Mouse (Mus musculus) embryonic stem cell, embryonic (primary cell): ENCODE results near the gene Gm21974.

Experiments used
- CTCF ChIA-PET, 4 experiments: fragments of 300-600 bp in 2 of 4; fragments of 350-600 bp in 2 of 4; sonication (Branson Sonifier 250); formaldehyde crosslinking; loops; one replicate each; lab custom pipeline; 2022; ENCODE audit warnings: inconsistent platforms in 2 of 4; lab: Charles Lee
- POLR2A ChIA-PET, 4 experiments: fragments of 300-600 bp in 2 of 4; fragments of 350-600 bp in 2 of 4; sonication (Branson Sonifier 250); formaldehyde crosslinking; loops; one replicate each; lab custom pipeline; 2022; ENCODE audit warnings: antibody characterized with exemption in 4 of 4, inconsistent platforms in 1 of 4; lab: Charles Lee

The Gm21974 gene

GRCm38 (mm10) chr7:127841340-127842000, 53.8 kb downstream of the Gm21974 start:
- POLR2A ChIA-PET: interaction anchor here in 3 of 4 experiments (0.5 to 3.5 kb wide), 73 partner anchors 8 to 496 kb away, joined by 3 to 16 read pairs (median 4); partner anchors contain the start of genes Fus (in 2 of the 3), Kat8 (in 2 of the 3), Setd1a (in 2 of the 3) and Zfp646 (in 2 of the 3)
- CTCF ChIA-PET: interaction anchor here (0.5 to 2.2 kb wide), 16 partner anchors 11 to 253 kb away, joined by 3 to 14 read pairs (median 4); partner anchors contain the start of genes Bcl7c (in 1 of the 4), Ccdc189 (in 1 of the 4), Hsd3b7 (in 1 of the 4) and Rnf40 (in 1 of the 4)

- CTCF ChIA-PET: interaction anchor here in 3 of 4 experiments (0.6 to 2.2 kb wide), 16 partner anchors 10 to 253 kb away, joined by 3 to 14 read pairs (median 4); partner anchors contain the start of genes Ccdc189 (in 1 of the 3), Hsd3b7 (in 1 of the 3), Rnf40 (in 1 of the 3) and Zfp646 (in 1 of the 3)
- POLR2A ChIA-PET: interaction anchor here in 3 of 4 experiments (0.5 to 3.5 kb wide), 70 partner anchors 8 to 495 kb away, joined by 3 to 16 read pairs (median 4); partner anchors contain the start of genes Zfp646 (in 3 of the 3), Fus (in 2 of the 3), Kat8 (in 2 of the 3) and Setd1a (in 2 of the 3)
Observed at GRCm38 (mm10) chr7:127840886-127841285, 54.4 kb downstream of the Gm21974 start.

GRCm38 (mm10) chr7:127840031-127840430, 55.2 kb downstream of the Gm21974 start:
- POLR2A ChIA-PET: interaction anchor here in 3 of 4 experiments (0.6 to 3.5 kb wide), 28 partner anchors 9 to 273 kb away, joined by 3 to 16 read pairs (median 6); partner anchors contain the start of genes Fus (in 2 of the 3), Zfp646 (in 2 of the 3), Zfp668 (in 2 of the 3) and Ctf1 (in 1 of the 3)
- CTCF ChIA-PET: interaction anchor here in 3 of 4 experiments (0.6 to 2.2 kb wide), 7 partner anchors 9 to 1008 kb away, joined by 3 to 13 read pairs (median 4); partner anchors contain the start of gene Hsd3b7 (in 1 of the 3)

GRCm38 (mm10) chr7:127837878-127838277, 57.4 kb downstream of the Gm21974 start:
- ChIA-PET POLR2A (interaction anchor here in 3 of 4 experiments (0.6 to 2.2 kb wide), 11 partner anchors 8 to 54 kb away, joined by 3 to 5 read pairs (median 4); no protein-coding TSS in a partner anchor), CTCF (interaction anchor here (0.6 to 1.5 kb wide), 7 partner anchors 11 to 181 kb away, joined by 3 to 8 read pairs (median 3); no protein-coding TSS in a partner anchor)

GRCm38 (mm10) chr7:127837473-127837872, 57.8 kb downstream of the Gm21974 start:
- ChIA-PET POLR2A (interaction anchor here in 2 of 4 experiments (0.6 to 2.2 kb wide), 11 partner anchors 9 to 49 kb away, joined by 3 to 5 read pairs (median 4); no protein-coding TSS in a partner anchor), CTCF (interaction anchor here (0.6 to 1.5 kb wide), 7 partner anchors 12 to 180 kb away, joined by 3 to 21 read pairs (median 3); no protein-coding TSS in a partner anchor)
